Mouse (Mus musculus) urinary bladder, postnatal 36 days (tissue): ENCODE measurements around the gene Arhgap21.

Source experiments
- DNase-seq, 2 experiments: peaks; one replicate each; pipeline ENCODE4 v3.0.0; 2022; ENCODE audit warnings: low spot score in 2 of 2, mixed read lengths in 1 of 2

Arhgap21 gene

DNA sequence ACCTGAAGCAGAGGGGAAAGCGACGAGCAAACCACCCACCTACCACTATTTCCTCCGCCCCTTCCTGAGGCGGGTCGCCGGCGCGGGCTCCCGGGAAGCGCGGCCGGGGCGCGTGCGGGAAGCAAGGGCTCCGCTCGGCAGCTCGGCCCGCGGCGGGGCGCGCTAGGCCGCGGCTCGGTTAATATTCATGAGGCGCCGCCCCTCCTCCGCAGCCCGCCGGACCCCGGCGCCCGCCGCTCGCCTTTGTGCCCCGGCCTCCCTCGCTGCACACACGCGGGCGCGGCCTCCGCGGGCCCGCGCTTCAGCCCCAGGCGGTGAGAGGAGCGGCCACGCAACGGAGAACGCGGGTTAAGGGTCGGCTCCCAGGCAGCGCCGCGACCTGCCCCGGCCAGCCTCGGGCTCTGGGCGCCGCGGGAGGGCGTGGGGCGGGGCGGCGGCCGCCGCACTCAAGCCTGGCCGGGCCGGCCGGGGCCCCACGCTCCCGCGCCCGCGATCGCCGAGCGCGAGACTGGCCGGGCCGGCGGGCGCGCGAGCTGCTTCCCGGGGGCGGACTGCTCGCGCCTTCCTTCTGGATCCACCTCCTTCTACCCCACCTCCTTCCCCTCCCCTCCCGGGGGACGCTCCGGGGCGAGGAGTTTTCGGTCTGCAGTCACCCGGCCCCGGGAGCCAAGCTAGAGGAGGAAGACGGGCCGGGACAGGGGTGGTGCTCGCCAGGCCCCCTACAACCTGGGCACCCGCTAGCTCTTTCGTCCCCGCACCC is at the start of gene Arhgap21:
TSS of gene Arhgap21 (minus strand) at position 441 of the 760 bp plus-strand sequence.
- peak; percentile 79 to 83 for DNase-seq

- DNase-seq: no peak
Measured at GRCm38 (mm10) chr2:21016589-21016988, 47.9 kb upstream of the Arhgap21 start.

- DNase-seq: no peak
Measured at GRCm38 (mm10) chr2:21010806-21011397, 42.2 kb upstream of the Arhgap21 start.

DNA sequence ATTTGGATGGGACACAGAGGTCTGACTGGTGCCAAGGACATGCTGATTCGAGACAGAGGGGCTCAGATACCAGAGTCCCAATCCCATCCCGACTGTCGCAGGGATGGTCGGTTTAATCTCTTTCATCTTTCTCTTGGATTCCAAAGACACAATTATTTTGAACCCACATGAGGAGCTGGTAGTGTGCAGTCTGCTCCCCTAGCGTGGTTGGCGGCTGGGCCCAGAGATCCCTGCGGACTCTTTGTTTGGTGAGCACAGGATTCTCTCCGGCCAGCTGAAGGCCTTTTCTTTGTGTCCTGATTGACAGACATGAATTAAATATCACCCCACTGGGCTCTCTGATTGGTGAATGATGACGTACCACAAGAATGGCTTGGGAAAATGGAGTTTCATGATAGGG is 41.5 kb upstream of the Arhgap21 start:
- no peak for DNase-seq

DNA sequence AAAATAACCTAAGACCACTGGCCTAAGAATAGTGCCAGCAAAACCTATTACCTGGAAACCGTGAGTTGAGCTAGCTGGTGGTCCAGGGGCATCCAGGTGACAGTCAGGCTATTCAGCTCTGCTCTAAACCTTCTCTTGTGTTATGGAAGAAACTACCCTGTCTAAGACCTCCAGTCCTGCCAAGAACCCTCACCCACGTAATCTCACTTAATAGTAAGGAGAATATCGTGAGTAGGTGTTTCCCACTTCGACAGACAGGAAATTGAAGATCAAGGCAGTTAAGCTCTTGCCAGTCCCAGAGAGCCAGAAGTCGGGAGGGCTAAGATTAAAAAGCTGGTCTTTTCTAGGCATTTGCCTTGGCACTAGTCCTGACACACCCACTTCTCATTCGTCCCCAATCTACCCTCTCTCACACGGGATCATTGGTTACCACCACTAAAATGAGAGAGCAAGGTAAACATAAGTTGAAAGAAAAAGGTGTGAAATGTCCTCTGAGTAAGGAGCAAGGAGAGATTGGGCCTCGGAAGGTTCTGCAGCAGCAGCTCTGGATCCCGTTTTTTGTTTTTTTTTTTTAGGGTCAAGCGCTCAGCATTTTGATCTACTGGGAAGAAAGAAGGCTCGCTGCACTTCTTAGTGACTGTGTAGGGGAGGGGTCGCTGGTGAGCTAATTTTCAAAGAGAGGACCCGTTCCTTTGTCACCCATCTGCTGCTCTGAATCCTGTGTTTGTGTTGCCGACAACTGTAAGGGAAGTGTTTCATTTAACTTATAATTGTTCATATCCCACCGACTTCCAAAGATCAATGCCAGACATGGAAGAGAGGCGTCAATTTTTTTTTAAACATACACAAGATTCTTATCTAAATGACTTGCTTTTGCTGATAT is 40.8 kb upstream of the Arhgap21 start:
- DNase-seq: no peak

GRCm38 (mm10) chr2:21002538-21002937 is 33.9 kb upstream of the Arhgap21 start:
- DNase-seq: no peak

DNA sequence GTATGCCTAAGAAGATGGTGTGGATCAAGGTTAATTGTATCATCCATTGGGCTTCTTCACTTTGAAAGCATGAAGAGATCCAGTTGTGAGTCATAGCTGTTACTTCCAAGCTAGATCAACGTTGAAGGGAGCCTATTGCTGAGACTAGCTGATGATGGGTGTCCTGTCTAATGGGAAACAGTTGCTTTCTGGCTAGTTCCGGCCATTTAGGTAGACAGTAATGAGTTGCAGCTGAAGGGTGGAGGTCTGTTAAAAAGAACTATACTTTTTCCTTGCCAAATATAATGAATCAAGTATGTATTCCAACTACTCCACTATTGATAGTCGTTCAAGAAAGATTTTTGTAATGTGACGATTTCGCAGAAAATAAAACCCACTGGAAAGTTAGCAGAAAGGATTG is 32.5 kb upstream of the Arhgap21 start:
- DNase-seq: no peak

GRCm38 (mm10) chr2:20995547-20995946 is 26.9 kb upstream of the Arhgap21 start:
- DNase-seq: no peak

DNA sequence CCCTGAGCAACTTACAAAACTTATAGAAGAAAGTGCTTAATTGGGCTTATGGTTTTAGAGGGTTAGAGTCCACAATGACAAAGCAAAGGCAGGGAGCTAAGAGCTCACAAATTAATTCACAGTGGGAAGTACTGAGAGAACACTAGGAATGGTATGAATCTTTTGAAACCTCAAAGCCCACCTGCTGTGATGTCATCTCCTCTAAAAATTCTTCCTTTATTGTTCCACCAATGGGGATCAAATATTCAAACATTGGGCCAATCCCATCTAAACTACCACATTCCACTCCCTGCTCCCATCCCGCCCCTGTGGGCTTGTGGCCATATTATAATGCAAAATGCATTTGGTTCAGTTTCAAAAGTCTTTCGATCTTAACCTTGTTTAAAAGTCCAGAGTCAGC is 22.8 kb upstream of the Arhgap21 start:
- no peak for DNase-seq

GRCm38 (mm10) chr2:20990907-20991306 is 22.2 kb upstream of the Arhgap21 start:
- no peak for DNase-seq

GRCm38 (mm10) chr2:20990056-20990455 is 21.4 kb upstream of the Arhgap21 start:
- no peak for DNase-seq

GRCm38 (mm10) chr2:20987822-20988221 is 19.1 kb upstream of the Arhgap21 start:
- DNase-seq: no peak

- DNase-seq: no peak
Measured at GRCm38 (mm10) chr2:20978726-20979125, 10.0 kb upstream of the Arhgap21 start.

GRCm38 (mm10) chr2:20977051-20977450 is 8.4 kb upstream of the Arhgap21 start:
- no peak for DNase-seq

DNA sequence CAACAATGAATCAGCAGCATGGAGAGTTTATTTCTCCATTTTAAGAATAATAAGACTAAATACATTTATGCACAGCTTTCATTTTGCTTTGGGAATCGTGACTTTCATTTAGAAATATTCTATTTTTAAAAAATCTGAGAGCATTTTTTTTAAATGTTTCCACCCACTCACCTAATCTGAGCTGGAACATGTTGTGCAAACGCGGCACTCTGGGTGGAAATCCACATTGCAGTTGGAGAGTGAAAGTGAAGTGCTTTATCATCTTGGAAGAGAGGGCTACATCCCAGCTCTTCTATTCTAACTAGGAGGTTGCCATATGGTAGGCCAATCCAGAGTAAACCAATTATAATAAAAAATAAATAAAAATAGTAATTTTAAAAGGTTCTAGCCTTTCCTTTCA is 4.8 kb upstream of the Arhgap21 start:
- DNase-seq: no peak

DNA sequence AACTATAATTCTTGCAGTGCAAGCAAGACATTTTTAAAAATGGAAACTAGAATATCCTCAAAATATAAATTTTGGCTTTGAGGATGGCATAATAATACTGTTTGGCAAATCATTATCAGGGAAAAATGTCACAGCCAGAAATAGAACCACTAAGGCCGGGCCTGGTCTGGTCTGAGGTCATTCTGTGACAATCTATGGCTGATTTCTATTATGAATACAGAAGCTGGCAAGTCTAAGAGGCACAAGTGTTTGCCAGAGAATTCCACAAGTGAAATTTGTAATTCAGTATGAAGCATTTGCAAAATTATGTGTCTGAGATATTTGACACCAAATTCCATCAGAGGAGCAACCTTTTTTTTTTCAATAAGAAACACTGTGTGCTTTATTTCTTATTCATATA is 3.5 kb upstream of the Arhgap21 start:
- no peak for DNase-seq

- DNase-seq: no peak
Measured at GRCm38 (mm10) chr2:20971628-20972027, 2.9 kb upstream of the Arhgap21 start.

DNA sequence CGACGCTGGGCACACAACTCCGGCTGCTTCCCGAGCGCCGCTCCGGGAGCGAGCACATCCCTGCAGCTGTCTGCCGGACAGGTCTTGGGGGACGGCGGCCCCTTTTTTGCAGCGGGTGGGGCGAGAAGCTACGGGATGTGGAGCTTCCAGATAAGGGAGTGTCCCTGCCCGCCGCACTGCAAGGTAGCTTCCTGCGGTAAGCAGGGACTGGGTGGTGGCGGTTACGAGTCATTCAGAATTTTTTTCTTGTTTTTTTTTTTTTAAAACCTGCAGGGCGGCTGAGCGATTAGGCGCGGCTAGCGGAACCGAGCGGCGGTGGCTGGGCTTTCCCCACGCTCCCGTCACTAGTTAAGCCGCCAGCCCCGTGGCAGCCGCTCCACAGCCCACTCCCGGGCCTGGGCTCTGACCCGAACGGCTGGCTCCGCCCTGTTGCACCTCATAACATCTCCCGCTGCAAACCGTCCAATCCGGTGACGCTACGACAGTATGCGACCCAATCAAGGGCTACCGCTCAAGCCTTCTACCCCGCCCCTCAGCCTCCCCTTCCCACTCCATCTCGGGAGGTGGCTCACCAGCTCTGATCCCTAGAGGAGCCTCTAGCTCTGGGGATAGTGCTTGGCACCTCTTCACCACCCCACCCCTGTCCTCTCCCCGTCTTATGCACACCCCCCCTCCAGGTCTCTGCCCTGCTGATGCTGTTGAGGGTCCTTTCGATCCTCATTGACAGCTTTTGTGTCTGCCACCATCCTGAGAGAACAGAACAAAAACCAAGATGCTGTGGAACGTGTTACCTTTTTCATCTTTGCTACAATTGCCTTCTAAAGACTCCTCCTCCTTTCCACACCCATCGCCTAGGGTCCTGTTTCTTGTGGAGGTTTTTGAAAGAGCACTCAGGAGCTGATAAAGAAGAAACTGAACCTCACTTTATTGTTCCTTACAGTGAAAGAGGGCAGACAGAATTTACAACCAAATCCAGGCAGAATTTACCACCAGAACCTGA is 820 bp upstream of the Arhgap21 start:
- peak; percentile 88 to 94 for DNase-seq

GRCm38 (mm10) chr2:20967646-20968351 is 882 bp downstream of the Arhgap21 start:
- DNase-seq: peak; percentile 14 to 46

DNA sequence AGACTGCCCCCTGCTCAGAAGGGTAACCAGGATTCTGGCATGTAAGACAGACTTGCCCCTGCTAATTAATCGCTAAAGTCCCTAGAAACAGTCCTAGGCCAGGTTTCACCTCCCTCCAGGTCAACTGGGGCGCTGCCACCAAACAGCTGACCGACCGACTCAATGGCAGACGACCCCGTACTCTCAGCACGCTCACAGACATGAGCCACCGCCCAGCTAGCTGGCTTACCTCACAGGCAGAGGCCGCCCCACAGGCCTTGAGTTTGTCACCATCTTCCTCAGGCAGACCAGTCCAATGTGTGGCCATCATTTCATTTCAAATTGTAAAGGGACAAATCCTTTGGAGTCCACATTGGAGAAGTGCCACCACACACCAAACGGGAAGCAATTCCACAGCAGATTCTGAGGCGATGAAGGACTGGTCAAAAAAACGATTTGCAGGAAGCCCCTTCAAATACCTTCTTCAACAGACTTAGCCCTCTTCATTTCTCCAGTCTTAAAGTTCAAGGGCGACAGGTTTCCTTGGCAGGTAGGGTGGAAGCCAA is 1.5 kb downstream of the Arhgap21 start:
- DNase-seq: peak in 1 of 2 experiments; percentile 20
